Mouse (Mus musculus) cortical plate, adult 2 months (tissue): ENCODE data around the gene Ppp1r1c. TPM values are rescaled to one million over a fixed set of nuclear protein-coding genes. Genes with fewer than 3 reads are reported as not detected.

Source experiments
- H3K27ac ChIP-seq: fragments of 200-500 bp; 2 replicates; pipeline ENCODE4 v1.5.1; 2012; ENCODE audit warnings: low read length, control low read depth, inconsistent platforms; ENCODE audit not compliant: insufficient read depth
- H3K4me1 ChIP-seq: fragments of 200-500 bp; 2 replicates; pipeline ENCODE4 v1.6.1; 2011; ENCODE audit warnings: low read length; ENCODE audit not compliant: control insufficient read depth, insufficient read depth
- H3K4me3 ChIP-seq: fragments of 200-500 bp; 2 replicates; pipeline ENCODE4 v1.5.1; 2011; ENCODE audit warnings: mild to moderate bottlenecking, low read length, control low read depth; ENCODE audit not compliant: insufficient read depth
- CTCF ChIP-seq: fragments of 200-500 bp; IDR thresholded peaks from 2 replicates; pipeline ENCODE4 v1.5.1; 2011; ENCODE audit warnings: mild to moderate bottlenecking, control low read depth, low read length; ENCODE audit not compliant: insufficient read depth; ENCODE audit errors: extremely low read depth
- POLR2A ChIP-seq: fragments of 200-500 bp; IDR thresholded peaks from 2 replicates; pipeline ENCODE4 v1.6.1; 2011; ENCODE audit warnings: mild to moderate bottlenecking, low read length, control low read depth; ENCODE audit not compliant: insufficient read depth; ENCODE audit errors: extremely low read depth
- polyA plus RNA-seq: library from polyadenylated mRNA; depleted of rRNA; stranded (reverse); fragments of >200 nt; gene quantifications from 2 replicates; pipeline ENCODE4 v1.2.3, GENCODE M21; 2012

Gene Ppp1r1c
- polyA plus RNA-seq, 1 experiment, result not detected

DNA sequence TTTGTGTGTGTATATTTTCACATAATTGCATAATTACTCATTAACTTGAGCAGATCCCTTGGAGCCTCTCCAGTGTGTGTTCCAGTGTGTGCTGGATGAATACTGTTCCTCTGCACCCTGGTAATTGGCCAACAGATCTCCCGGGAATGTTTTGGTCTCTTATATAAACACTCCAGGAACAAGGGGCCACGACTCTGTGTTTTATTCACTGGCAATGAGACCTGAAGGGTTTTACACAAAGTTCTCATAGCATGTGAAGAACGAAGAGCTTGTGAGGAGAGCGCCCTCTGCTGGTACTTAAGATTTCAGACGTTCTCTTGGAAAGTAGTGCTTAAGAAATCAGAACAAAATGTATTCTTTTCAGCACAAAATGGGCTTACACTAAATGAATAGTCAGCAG is 66.8 kb downstream of the Ppp1r1c start:
- Histone ChIP-seq H3K4me3 (no peak overlapping the region), H3K27ac (no peak overlapping the region), H3K4me1 (peaks cover 1% of the 10 kb centered on the region; the same call in 1 of the 2 replicates)
- TF ChIP-seq POLR2A (no peak), CTCF (peak; percentile 52; the same call in 1 of the 2 replicates)

DNA sequence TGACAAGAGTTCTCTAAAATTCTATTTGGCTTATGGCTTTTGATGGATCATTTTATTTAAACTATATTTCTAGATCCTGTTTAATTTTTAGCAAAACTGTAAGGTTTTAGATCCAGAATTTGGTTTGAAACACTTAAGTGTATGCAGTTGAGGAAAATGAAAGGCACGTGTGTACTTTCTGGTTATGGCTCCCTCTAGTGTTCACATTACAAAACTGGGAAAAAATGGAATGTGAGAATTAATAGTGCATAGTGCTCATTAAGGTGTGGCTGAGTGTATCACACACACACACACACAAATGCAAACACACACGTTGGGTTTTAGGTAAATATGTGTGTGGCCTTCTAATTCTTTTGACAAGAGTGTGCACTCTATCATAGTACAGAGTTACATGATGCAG is 70.2 kb downstream of the Ppp1r1c start:
- TF ChIP-seq CTCF, result no peak
- no peak for TF ChIP-seq POLR2A
- no peak overlapping the region for H3K4me3 ChIP-seq
- peaks cover 1% of the 10 kb centered on the region; the same call in 1 of the 2 replicates for H3K4me1 ChIP-seq
- H3K27ac ChIP-seq, result no peak overlapping the region

DNA sequence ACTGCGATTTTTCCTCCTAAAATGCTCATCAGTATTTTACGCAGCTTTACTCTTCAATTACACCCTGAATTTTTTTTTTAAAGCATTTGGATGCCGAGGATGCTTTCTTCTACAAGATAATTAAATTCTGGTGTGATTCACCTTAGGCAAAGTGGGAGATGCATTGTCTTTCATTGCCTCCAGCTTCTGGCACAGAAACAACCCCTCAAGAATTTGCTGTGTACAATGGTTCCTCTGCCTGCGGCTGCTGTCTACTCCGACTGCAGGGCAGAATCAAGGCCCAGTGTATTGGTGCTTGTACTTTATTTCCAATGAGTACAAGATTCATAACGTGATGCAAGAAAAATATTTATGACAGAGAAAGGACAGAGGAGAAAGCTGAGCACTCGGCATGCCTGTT is 73.2 kb downstream of the Ppp1r1c start:
- Histone ChIP-seq H3K27ac (no peak overlapping the region), H3K4me1 (no peaks in the 10 kb centered on the region), H3K4me3 (no peak overlapping the region)
- TF ChIP-seq CTCF (no peak), POLR2A (no peak)

DNA sequence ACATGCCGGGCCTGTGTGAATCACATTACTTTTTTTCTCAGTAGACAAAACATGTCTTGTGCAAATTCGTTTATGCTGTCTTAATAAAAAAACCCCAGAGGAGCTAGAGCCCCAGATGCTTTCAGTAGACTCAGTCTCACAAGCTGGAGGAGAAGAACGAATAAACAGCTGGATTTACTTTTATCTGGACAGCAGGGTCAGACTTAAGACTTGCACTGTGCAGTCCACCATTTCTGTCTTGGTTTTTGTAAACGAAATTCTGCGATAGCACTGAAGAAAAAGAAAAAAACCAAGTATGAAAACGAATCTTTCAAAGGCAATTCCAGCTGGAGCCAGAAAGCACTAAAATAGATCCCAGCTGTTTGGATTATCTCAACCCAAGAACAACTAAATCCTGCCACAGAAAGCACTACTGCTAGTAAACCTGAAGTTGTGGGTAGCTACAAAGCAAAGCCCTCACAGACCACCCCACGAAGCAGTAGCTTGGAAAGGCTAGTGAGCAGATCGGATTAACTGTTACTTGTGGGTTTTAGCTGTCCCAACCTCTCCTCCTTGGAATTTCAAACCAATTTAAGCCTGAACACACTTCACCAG is 78.1 kb downstream of the Ppp1r1c start:
- H3K27ac ChIP-seq, result no peak overlapping the region
- H3K4me1 ChIP-seq, result no peaks in the 10 kb centered on the region
- H3K4me3 ChIP-seq, result no peak overlapping the region
- TF ChIP-seq CTCF (no peak), POLR2A (no peak)

DNA sequence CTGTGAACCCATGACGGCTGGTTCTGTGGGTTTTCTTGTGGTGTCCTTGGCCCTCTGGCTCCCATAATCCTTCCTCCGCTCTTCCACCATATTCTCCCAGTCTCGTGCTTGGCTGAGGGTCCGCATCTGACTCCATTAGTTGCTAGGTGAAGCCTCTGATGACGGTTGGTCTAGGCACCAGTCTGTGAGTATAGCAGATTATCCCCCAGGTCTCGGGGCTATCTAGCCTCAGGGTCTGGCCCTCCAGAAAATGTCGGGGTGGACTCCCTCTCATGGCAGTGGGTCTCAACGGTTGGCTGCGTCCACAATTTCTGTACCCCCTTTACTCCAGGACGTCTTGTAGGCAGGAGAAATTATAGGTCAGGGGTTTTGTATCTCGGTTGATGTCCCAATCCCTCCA is 78.9 kb downstream of the Ppp1r1c start:
- no peak overlapping the region for H3K4me3 ChIP-seq
- TF ChIP-seq POLR2A (no peak), CTCF (no peak)
- no peak overlapping the region for H3K27ac ChIP-seq
- H3K4me1 ChIP-seq, result no peaks in the 10 kb centered on the region

DNA sequence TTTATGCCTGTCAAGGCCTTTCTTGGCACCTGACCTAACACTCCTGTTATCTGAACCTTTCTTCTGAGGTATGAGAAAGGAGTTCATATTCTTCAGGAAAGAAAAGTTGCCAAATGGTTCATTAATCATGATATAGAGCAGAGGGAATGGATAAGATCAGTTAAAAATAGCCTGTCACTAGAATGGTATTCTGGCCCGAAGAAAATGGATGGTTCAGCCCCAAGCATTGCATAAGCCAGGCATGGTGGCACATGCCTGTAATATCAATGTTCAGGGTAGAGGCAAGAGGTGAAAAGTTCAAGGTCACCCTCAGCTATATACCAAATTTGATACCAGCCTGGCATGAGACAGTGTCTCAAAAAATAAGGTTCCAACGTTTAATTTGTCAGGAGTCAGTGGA is 85.6 kb downstream of the Ppp1r1c start:
- no peak overlapping the region for H3K27ac ChIP-seq
- H3K4me1 ChIP-seq, result no peaks in the 10 kb centered on the region
- H3K4me3 ChIP-seq, result no peak overlapping the region
- no peak for TF ChIP-seq CTCF
- no peak for TF ChIP-seq POLR2A

DNA sequence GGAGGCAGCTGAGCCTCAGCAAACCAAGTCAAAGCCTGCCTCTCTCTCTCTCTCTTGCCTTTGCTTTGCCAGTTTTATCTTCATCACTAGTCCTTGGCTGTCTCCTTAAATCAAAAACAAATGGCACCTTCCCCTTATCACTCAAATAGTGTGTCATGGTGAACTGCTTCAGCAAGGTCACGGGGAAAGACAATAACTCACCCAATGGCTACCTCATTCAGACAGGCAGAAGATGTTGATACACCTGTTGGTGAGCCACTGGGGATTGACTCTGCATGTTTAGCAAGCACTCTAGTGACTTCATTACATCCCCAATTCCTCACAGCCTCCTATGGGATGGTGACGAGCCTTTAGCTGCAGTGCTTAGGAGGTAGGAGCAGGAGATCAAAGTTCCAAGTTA is 89.9 kb downstream of the Ppp1r1c start:
- Histone ChIP-seq H3K27ac (no peak overlapping the region), H3K4me3 (no peak overlapping the region), H3K4me1 (no peaks in the 10 kb centered on the region)
- no peak for TF ChIP-seq POLR2A
- TF ChIP-seq CTCF, result no peak

DNA sequence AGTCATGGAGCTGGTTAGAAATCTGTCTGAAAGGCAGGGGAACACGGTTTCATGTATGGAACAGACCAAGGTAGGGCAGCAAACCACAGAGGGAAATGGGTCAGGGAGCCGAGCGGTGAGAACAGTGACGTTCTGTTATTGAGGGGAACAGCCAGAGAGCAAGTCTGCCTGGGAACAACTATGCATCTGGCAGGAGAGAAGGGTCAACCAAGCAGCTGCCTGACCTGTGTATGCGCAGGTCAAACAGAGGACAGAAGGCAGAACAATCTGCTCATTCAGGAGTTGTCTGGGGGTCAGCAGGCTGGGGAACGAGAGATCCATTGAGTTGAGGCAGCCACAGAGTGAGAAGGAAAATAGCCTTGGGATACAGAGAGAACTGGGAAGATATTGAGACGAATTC is 91.0 kb downstream of the Ppp1r1c start:
- Histone ChIP-seq H3K4me1 (no peaks in the 10 kb centered on the region), H3K4me3 (no peak overlapping the region), H3K27ac (no peak overlapping the region)
- TF ChIP-seq POLR2A, result no peak
- no peak for TF ChIP-seq CTCF

DNA sequence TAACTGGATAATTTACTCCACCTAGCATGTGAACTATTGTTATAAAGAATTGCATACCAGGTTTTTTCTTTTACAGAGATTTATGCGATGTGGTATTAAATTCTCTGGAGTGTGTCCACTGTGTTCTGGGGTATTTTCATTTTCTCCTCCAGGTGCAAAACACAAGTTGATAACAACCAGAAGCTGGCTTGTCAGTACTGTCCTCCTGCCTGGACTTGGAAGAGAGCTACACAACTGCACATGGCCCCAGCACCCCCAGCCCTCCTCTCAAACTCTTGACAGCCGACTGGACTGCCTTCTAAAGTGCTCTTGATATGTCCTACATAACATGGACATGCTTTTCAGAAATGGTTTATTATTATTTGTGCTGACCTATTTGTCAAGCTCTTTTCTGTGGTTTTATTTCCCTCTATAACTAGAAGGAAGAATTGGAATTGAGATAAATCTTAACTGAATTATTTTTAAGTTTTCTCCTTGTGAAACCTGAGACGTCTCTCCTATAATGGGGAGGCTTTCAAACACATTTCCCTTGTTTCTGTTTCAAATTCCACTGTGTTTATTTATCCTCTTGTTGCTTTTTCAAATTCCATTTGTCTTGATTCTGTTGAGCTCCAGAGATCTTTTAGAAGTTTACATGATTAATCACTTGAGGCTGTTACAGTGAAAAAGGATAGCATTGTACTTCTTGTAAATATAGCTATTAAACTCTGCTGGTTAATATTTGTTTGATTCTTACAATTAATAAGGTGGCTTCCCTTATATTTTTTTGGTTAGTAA is 108.3 kb downstream of the Ppp1r1c start:
- Histone ChIP-seq H3K4me1 (no peaks in the 10 kb centered on the region), H3K27ac (no peak overlapping the region), H3K4me3 (no peak overlapping the region)
- TF ChIP-seq POLR2A (no peak), CTCF (no peak)

DNA sequence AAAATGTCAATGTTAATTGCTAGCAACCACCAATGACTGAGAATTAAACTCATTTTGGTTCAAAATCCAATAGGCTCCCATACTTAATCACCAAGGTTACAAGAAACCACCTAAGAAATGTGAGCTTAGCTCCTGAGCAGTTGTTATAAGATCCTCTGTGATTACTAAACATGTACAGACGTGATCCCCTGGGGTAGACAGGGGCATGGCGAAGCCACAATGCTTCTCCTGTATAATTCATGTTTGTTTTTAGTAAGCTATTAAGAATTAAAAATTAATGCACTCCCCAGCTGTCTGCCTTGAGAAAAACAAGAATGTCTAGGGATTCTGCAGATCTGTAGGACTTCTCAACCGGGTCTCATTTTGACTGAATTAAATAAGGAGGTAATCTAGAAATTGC is 112.0 kb downstream of the Ppp1r1c start:
- Histone ChIP-seq H3K4me1 (no peaks in the 10 kb centered on the region), H3K4me3 (no peak overlapping the region), H3K27ac (no peak overlapping the region)
- no peak for TF ChIP-seq CTCF
- TF ChIP-seq POLR2A, result no peak

DNA sequence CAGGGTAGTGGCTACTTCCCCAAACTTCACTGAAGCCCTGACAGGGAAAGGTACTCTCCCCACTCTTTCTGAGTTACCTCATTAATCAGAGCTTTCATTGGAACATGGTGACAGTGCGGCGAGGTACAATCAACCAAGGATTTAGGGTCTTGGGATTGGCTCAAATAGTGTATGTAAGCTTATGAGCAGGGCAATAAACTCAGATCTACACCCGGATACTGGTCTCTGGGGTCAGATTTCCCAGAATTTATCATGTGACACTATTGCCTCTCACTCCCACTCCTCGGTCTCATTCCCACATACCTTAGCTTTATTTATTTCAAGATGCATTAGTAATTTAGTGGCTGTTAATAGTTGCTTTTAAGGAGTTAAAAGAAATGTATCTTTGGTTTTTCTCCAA is 118.3 kb downstream of the Ppp1r1c start:
- no peaks in the 10 kb centered on the region for H3K4me1 ChIP-seq
- no peak overlapping the region for H3K4me3 ChIP-seq
- no peak overlapping the region for H3K27ac ChIP-seq
- TF ChIP-seq CTCF, result no peak
- no peak for TF ChIP-seq POLR2A
